Mouse (Mus musculus): ENCODE measurements around the gene Mki67.
"Not testable (repeated sequence)": the region's sequence is repeated elsewhere in the genome, so short reads cannot be mapped to it uniquely, and the experiment has no call there.

Mki67 gene

DNA sequence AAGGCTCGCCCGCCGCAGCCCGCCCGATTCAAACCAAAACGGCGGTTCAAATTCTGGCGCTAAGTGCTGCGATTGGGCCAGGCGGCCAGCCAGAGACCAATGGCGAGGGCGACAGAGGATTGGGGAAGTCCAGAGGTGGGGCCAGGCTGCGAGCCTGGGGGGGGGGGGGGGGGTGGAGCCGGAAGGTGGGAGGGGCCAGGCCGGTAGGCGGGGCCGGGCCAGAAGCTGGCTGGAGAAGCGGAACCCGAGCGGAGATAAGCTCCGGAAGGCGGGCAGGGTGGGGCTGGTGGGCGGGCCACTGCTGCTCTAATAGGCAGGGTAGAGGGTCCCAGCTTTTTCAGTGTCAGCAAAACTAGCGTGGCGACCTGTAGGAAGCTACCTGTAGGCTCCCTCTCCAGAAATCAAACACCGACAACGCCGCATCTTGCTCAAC lies 300 bp upstream of the Mki67 start:
- DNase-seq = peak; percentile 40

DNA sequence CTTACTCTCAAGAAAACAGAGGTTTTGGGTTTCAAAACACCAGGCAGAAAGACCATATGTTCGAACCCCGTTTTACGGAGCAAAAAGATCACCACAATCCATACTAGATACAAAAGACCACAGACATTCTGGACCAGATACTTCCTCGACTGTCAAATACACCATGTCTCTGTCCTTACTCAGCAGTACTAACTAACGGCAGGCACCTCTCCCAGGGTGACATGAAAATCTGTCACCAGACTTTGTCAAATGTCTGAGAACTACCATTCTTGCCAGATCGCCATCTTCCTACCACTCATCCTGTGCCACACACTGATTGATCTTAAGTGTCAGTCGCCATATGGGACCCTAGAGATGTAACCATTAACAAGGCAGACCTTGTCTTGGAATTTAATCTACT lies 995 bp downstream of the Mki67 start:
- no peak for DNase-seq

GRCm38 (mm10) chr7:135713326-135713725 lies 2.8 kb downstream of the Mki67 start:
- DNase-seq = no peak

GRCm38 (mm10) chr7:135712534-135712933 lies 3.6 kb downstream of the Mki67 start:
- DNase-seq = no peak

- no peak for DNase-seq
Observed at GRCm38 (mm10) chr7:135710702-135711101, 5.5 kb downstream of the Mki67 start.

- no peak for DNase-seq
Observed at GRCm38 (mm10) chr7:135705753-135706152, 10.4 kb downstream of the Mki67 start.

DNA sequence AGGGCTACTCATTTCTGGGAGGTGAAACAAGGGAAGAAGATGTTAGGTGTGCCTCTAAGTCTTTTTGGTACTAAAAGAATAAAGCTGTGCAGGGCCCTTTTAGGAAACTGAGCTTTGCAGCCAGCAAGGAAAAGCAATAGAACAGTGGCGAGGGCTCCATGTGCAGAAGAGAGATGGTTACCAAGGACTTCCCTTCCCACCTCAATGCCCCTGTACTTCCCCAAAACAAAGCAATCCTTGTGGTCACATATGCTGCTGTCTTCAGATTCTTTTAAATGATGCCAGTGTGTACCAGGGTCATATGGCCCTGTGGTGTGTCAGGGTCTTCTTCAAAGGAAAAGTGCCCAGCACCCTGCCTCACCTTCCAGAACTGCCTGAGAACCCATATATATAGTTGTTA lies 11.1 kb downstream of the Mki67 start:
- DNase-seq = no peak

GRCm38 (mm10) chr7:135704251-135704650 lies 11.9 kb downstream of the Mki67 start:
- DNase-seq = no peak

DNA sequence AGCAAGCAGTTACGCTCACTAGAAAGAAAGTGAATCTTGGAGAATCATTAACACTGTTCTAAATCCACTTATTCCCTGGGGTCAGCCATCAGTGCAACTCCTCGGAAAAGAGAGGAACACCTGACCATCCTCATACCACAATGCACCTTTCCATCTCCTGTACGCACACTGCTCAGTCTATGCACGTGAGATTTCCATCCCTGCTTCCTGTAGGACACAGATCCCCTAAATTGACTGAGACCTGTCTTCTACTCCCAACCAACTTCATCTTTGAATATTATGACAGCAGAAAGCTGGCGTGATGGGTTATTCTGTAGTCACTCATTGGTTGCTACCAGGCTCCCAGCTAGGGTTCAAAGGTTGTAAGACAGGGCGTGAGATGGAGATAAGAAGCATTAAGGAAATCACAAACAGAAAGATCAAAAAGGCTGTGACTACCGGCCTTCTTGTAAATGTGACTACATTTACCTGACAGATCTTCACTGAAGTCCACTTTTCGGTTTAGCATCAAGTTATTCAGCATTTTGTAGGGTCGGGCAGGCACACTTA lies 12.5 kb downstream of the Mki67 start:
- DNase-seq = no peak

- DNase-seq = not testable (repeated sequence)
Observed at GRCm38 (mm10) chr7:135699351-135699750, 16.8 kb downstream of the Mki67 start.

GRCm38 (mm10) chr7:135698362-135698761 lies 17.8 kb downstream of the Mki67 start:
- no peak for DNase-seq

- not testable (repeated sequence) for DNase-seq
Observed at GRCm38 (mm10) chr7:135697021-135697740, 19.0 kb downstream of the Mki67 start.

DNA sequence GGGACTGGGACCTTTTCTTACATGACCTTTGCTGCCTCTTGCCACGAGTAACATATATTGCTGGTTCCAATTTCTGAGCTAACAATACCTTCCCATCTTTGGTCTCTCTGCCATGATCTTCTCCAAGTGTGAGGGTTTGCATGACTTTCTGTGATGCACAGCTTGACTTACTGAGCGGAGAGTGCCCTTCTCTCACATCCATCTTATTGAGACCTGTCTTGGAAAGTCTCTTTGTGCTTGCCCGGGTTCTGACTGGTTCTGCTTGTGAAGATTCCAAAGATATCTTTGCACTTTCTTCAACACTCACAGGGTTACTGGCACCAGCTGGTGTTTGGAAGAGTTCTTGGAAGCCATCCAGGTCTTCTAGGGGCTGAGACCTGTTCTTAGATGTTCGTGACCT lies 20.0 kb downstream of the Mki67 start:
- no peak for DNase-seq

- DNase-seq = no peak
Observed at GRCm38 (mm10) chr7:135694796-135695195, 21.4 kb downstream of the Mki67 start.

DNA sequence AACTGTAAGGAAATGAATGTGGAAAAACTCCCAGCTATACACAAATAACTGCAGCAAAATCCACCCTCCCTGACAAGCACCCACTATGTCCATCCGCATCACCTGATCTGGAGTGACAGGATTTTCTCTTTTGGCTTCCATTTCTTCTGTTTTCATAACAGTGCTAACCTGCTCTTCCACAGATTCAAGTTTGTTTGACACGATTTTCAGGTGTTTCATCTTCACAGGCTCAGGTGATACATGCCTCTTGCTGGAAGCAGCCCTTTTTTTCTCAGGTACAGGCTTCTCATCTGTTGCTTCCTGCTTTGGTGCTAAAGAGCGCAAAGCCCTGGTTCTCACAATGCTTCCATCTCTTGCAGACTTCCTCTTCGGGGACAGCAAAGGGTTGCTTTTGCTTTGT lies 22.0 kb downstream of the Mki67 start:
- no peak for DNase-seq

DNA sequence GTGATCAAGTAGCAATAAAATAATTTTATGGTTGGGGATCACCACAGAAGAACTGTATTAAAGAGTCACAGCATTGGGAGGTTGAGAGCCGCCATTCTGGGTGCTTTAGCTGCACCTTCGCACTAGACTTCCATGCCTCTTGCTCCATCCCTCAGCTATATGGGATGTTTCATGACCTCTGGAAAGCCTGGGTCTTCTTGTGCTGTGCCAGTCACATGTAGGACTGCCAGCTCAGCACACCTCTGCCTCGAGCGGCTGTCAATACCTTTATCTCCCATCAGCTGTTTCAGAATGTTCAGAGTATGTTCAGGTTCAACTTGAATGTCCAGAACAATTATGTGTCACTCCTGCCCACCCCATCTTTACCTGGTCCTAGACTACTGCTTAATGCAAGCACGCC lies 24.2 kb downstream of the Mki67 start:
- no peak for DNase-seq

- DNase-seq = no peak
Observed at GRCm38 (mm10) chr7:135689396-135689795, 26.8 kb downstream of the Mki67 start.

DNA sequence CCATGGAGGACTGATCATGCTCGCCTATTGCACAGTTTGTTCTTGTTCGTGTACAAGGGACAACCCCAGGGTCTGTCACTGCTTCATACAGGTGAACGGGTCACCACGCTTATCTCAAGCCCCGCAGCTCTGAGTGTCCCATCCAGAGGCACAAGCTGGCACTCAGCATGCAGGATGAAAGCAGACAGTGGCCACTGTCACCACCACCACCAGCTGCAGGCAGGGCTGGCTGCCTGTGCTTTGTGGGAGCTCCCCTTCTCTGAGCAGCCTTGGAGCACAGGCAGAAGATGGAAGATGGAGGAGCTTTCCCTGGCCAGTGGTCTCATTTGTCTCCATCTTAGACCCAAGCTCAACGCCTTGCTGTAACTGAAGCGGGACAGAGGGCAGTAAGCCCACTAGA lies 31.2 kb downstream of the Mki67 start:
- DNase-seq = no peak

- DNase-seq = not testable (repeated sequence)
Observed at GRCm38 (mm10) chr7:135684098-135684497, 32.1 kb downstream of the Mki67 start.

DNA sequence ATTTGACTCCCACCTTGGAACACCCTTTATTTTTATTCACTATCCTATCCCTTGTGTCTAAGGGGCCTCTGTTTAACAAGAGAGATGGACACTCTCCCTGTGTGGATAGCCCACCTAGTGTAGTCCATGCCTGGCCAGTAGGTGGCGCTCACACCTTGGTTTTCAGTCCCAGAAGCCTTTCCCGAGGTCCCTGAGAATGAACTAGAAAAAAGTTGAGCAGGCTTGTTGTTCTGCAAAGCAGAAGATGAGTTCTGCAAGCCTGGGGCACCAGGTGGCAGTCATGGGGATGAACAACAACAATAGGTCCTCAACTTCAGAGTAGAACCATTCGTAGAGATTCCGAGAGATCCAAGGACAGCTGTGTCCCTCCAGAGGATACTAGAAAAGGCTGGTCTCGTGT lies 35.8 kb downstream of the Mki67 start:
- DNase-seq = no peak

GRCm38 (mm10) chr7:135676722-135677121 lies 39.4 kb downstream of the Mki67 start:
- no peak for DNase-seq

GRCm38 (mm10) chr7:135673576-135673975 lies 42.6 kb downstream of the Mki67 start:
- no peak for DNase-seq

DNA sequence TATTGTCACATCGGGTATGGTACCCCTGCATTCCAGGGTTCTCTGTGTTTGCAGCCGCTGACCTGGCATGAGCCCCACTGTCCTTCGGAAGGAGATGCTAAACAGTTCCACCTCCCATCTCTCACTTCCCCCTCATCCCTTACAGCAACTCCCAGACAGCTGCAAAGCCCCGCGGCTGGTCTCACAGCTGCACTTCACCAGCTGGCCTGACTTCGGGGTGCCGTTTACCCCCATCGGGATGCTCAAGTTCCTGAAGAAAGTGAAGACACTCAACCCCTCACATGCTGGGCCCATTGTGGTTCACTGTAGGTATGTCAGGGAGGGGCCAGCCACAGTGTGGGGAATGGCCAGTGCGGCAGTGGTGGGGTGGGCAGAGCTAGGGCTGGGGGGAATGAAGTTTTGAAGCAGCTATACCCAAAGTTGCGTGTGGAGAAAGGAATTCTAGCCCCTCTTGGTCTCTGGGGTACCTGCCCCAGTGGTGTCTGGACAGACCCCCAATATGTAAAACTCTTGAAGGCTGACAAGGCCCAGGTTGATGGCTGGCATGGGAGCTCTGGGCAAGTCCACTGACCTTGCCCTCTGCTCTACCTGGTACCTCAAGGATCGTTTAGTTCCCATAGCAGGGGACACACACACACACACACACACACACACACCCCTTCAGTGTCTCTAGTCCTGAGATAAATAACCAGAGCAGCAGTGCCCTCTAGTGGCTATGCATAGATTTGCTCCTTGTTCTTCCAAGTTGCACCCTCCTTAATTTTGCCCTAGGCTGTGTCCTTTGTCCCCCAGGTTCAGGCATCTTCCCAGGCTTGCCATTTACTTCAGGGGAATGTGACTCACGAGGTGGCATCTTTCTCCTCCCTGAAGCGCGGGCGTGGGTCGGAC lies 47.1 kb downstream of the Mki67 start:
- DNase-seq = peak; percentile 53

- DNase-seq = no peak
Observed at GRCm38 (mm10) chr7:135666314-135666713, 49.8 kb downstream of the Mki67 start.

Measured in cerebellum, adult 8-10 months (tissue).